Mouse (Mus musculus): Measurements from ENCODE around the gene Aif1.
"Not testable (repeated sequence)": the region's sequence is repeated elsewhere in the genome, so short reads cannot be mapped to it uniquely, and the experiment has no call there.

Gene Aif1

GRCm38 (mm10) chr17:35147348-35147747 lies 28.5 kb downstream of the Aif1 start:
- DNase-seq (ENCODE audit: low read depth, low spot score): no peak

GRCm38 (mm10) chr17:35146139-35146538 lies 29.7 kb downstream of the Aif1 start:
- no peak for DNase-seq (ENCODE audit: low read depth, low spot score)

GRCm38 (mm10) chr17:35141971-35142370 lies 33.9 kb downstream of the Aif1 start:
- no peak for DNase-seq (ENCODE audit: low read depth, low spot score)

- no peak for DNase-seq (ENCODE audit: low read depth, low spot score)
Observed at GRCm38 (mm10) chr17:35140490-35140996, 35.3 kb downstream of the Aif1 start.

- no peak for DNase-seq (ENCODE audit: low read depth, low spot score)
Observed at GRCm38 (mm10) chr17:35139269-35139668, 36.6 kb downstream of the Aif1 start.

GRCm38 (mm10) chr17:35135591-35136320 lies 40.1 kb downstream of the Aif1 start:
- no peak for DNase-seq (ENCODE audit: low read depth, low spot score)

GRCm38 (mm10) chr17:35134801-35135590 lies 40.9 kb downstream of the Aif1 start, which contains the start of gene Bag6:
Gene Bag6 (plus strand): TSS chr17:35135178.
- peak; percentile 98 for DNase-seq (ENCODE audit: low read depth, low spot score)

- DNase-seq (ENCODE audit: low read depth, low spot score): no peak
Observed at GRCm38 (mm10) chr17:35133517-35133916, 42.4 kb downstream of the Aif1 start.

- no peak for DNase-seq (ENCODE audit: low read depth, low spot score)
Observed at GRCm38 (mm10) chr17:35132174-35132560, 43.7 kb downstream of the Aif1 start.

GRCm38 (mm10) chr17:35131500-35132173 lies 44.2 kb downstream of the Aif1 start, which contains the start of gene Apom:
Gene Apom (minus strand): TSS chr17:35132050.
- DNase-seq (ENCODE audit: low read depth, low spot score): no peak

- no peak for DNase-seq (ENCODE audit: low read depth, low spot score)
Observed at GRCm38 (mm10) chr17:35131038-35131437, 44.8 kb downstream of the Aif1 start.

GRCm38 (mm10) chr17:35128996-35129395 lies 46.9 kb downstream of the Aif1 start:
- DNase-seq (ENCODE audit: low read depth, low spot score): no peak

- no peak for DNase-seq (ENCODE audit: low read depth, low spot score)
Observed at GRCm38 (mm10) chr17:35127017-35127416, 48.9 kb downstream of the Aif1 start.

- peak; percentile 86 for DNase-seq (ENCODE audit: low read depth, low spot score)
Observed at GRCm38 (mm10) chr17:35126206-35126611, 49.7 kb downstream of the Aif1 start, which contains the start of gene D17H6S53E. Gene D17H6S53E (plus strand): TSS chr17:35126373.

GRCm38 (mm10) chr17:35125578-35125977 lies 50.3 kb downstream of the Aif1 start:
- no peak for DNase-seq (ENCODE audit: low read depth, low spot score)

GRCm38 (mm10) chr17:35125081-35125480 lies 50.8 kb downstream of the Aif1 start:
- DNase-seq (ENCODE audit: low read depth, low spot score): no peak

GRCm38 (mm10) chr17:35124261-35124896 lies 51.5 kb downstream of the Aif1 start:
- not testable (repeated sequence) for DNase-seq (ENCODE audit: low read depth, low spot score)

- not testable (repeated sequence) for DNase-seq (ENCODE audit: low read depth, low spot score)
Observed at GRCm38 (mm10) chr17:35123287-35123686, 52.6 kb downstream of the Aif1 start.

- DNase-seq (ENCODE audit: low read depth, low spot score): peak; percentile 73
Observed at GRCm38 (mm10) chr17:35121871-35122303, 54.0 kb downstream of the Aif1 start, which contains the start of gene Csnk2b. Gene Csnk2b (minus strand): TSS chr17:35122053.

GRCm38 (mm10) chr17:35121143-35121799 lies 54.6 kb downstream of the Aif1 start, which contains the start of gene Gpank1:
Gene Gpank1 (plus strand): TSS chr17:35121455.
- DNase-seq (ENCODE audit: low read depth, low spot score): peak; percentile 98
